In genomic region chr5:102167981-102168380, GRCm38 (mm10) we compare ENCODE assay signal across 17 mouse cellular contexts.
"Had no signal": no experiment of that assay in that cellular context is flagged by ENCODE, and none has a peak within 500 bp of the region (broad histone marks: within the 10 kb centered on the region; RNA-seq: fewer than 3 reads in every experiment).

No protein-coding gene starts in this region.

- H3K36me3 ChIP-seq: kidney, embryonic 15.5 days; liver, embryonic 13.5 days; lung, embryonic 15.5 days; neural tube, embryonic 12.5 days had no signal

- ATAC-seq: liver, postnatal 0 days had no signal

- H3K9ac ChIP-seq: kidney, embryonic 15.5 days; liver, embryonic 13.5 days; liver, postnatal 0 days; lung, embryonic 15.5 days; neural tube, embryonic 12.5 days had no signal

- DNase-seq: kidney, adult 2 months; kidney, postnatal 14 days; layer of hippocampus, postnatal 36 days; left cerebral cortex, postnatal 4 days; liver; liver, embryonic 13.5 days; liver, postnatal 0 days; lung, postnatal 14 days; midbrain, embryonic 14.5 days; right cerebral cortex, postnatal 4 days; spleen, adult 18-20 months; thymus, adult 18-20 months; thymus, postnatal 14 days had no signal

- H3K4me1 ChIP-seq: kidney, embryonic 15.5 days; liver, embryonic 13.5 days; lung, embryonic 15.5 days; neural tube, embryonic 12.5 days had no signal

- H3K27me3 ChIP-seq: kidney, embryonic 15.5 days; liver, embryonic 13.5 days; lung, embryonic 15.5 days; neural tube, embryonic 12.5 days had no signal

- H3K27ac ChIP-seq: kidney, embryonic 15.5 days; liver, embryonic 13.5 days; lung, embryonic 15.5 days; macrophage; neural tube, embryonic 12.5 days had no signal

- H3K4me3 ChIP-seq: kidney, embryonic 15.5 days; liver, embryonic 13.5 days; lung, embryonic 15.5 days; neural tube, embryonic 12.5 days had no signal

- H3K4me2 ChIP-seq: kidney, embryonic 15.5 days; liver, embryonic 13.5 days; lung, embryonic 15.5 days; neural tube, embryonic 12.5 days had no signal

- H3K9me3 ChIP-seq: kidney, embryonic 15.5 days; lung, embryonic 15.5 days; neural tube, embryonic 12.5 days had no signal
